Mouse (Mus musculus) myocyte (in vitro differentiated cells): ENCODE data around the gene Lamb3. TPM values are rescaled to one million over a fixed set of nuclear protein-coding genes. Genes with fewer than 3 reads are reported as not detected.

ENCODE experiments used
- H3K27me3 ChIP-seq: one replicate; pipeline ENCODE4 v1.6.1; 2011; ENCODE audit not compliant: control insufficient read depth, insufficient read depth, insufficient read length
- H3K36me3 ChIP-seq: one replicate; pipeline ENCODE4 v1.6.1; 2011; ENCODE audit not compliant: control insufficient read depth, insufficient read depth
- H3K4me2 ChIP-seq: one replicate; pipeline ENCODE4 v1.6.1; 2011; ENCODE audit warnings: low read depth, control low read depth
- H3K4me3 ChIP-seq: one replicate; pipeline ENCODE4 v1.5.1; 2011; ENCODE audit warnings: mild to moderate bottlenecking, control low read depth, moderate library complexity
- H3K79me2 ChIP-seq: one replicate; pipeline ENCODE4 v1.6.1; 2011; ENCODE audit not compliant: control insufficient read depth, insufficient read depth
- H3ac ChIP-seq: one replicate; pipeline ENCODE4 v1.6.1; 2011; ENCODE audit not compliant: control insufficient read depth, insufficient read length
- CEBPB ChIP-seq: IDR thresholded peaks from 2 replicates; pipeline ENCODE4 v1.6.1; 2011; ENCODE audit warnings: mild to moderate bottlenecking, moderate library complexity; ENCODE audit not compliant: poor library complexity, insufficient read depth, severe bottlenecking
- E2F4 ChIP-seq: IDR thresholded peaks from one replicate; pipeline ENCODE4 v1.6.1; 2011; ENCODE audit warnings: mild to moderate bottlenecking, control low read depth, moderate library complexity; ENCODE audit not compliant: insufficient read depth
- MAX ChIP-seq: IDR thresholded peaks from one replicate; pipeline ENCODE4 v1.6.1; 2011; ENCODE audit warnings: low read depth, mild to moderate bottlenecking, control low read depth
- MYOD1 ChIP-seq, 3 experiments: IDR thresholded peaks; one replicate each; pipeline ENCODE4 v1.6.1; 2011; ENCODE audit warnings: control low read depth in 2 of 3, low read depth in 2 of 3, mild to moderate bottlenecking in 2 of 3, moderate library complexity in 1 of 3; ENCODE audit not compliant: insufficient read length in 2 of 3, control insufficient read depth in 1 of 3
- MYOG ChIP-seq, 3 experiments: IDR thresholded peaks; one replicate each; pipeline ENCODE4 v1.6.1; 2011; ENCODE audit warnings: control low read depth in 2 of 3, low read depth in 2 of 3, mild to moderate bottlenecking in 2 of 3; ENCODE audit not compliant: insufficient read length in 2 of 3, control insufficient read depth in 1 of 3, insufficient read depth in 1 of 3
- POLR2A ChIP-seq: IDR thresholded peaks from one replicate; pipeline ENCODE4 v1.6.1; 2011; ENCODE audit warnings: low read depth, mild to moderate bottlenecking, control low read depth, moderate library complexity; ENCODE audit not compliant: insufficient read length
- POLR2AphosphoS2 ChIP-seq: IDR thresholded peaks from one replicate; pipeline ENCODE4 v1.6.1; 2011; ENCODE audit warnings: low read depth, control low read depth; ENCODE audit not compliant: insufficient read length
- REST ChIP-seq: IDR thresholded peaks from one replicate; pipeline ENCODE4 v1.6.1; 2011; ENCODE audit warnings: mild to moderate bottlenecking, control low read depth, moderate library complexity; ENCODE audit not compliant: insufficient read depth, insufficient read length
- SRF ChIP-seq: IDR thresholded peaks from one replicate; pipeline ENCODE4 v1.6.1; 2011; ENCODE audit warnings: low read depth; ENCODE audit not compliant: control insufficient read depth, insufficient read length
- TCF12 ChIP-seq: IDR thresholded peaks from one replicate; pipeline ENCODE4 v1.6.1; 2011; ENCODE audit warnings: mild to moderate bottlenecking, control low read depth; ENCODE audit not compliant: poor library complexity, insufficient read depth, severe bottlenecking
- TCF3 ChIP-seq: IDR thresholded peaks from one replicate; pipeline ENCODE4 v1.6.1; 2011; ENCODE audit warnings: low read depth, control low read depth; ENCODE audit not compliant: insufficient read length
- USF1 ChIP-seq: IDR thresholded peaks from one replicate; pipeline ENCODE4 v1.6.1; 2011; ENCODE audit warnings: low read depth, mild to moderate bottlenecking, control low read depth, moderate library complexity
- polyA plus RNA-seq: library from polyadenylated mRNA; unstranded; fragments of >200 nt; fragmentation: generic; extraction: Trizol; gene quantifications from one replicate; pipeline ENCODE4 v1.2.1, GENCODE M21; 2012; ENCODE audit warnings: missing spikeins

Gene Lamb3
- polyA plus RNA-seq, 1 experiment: 15.5 TPM

DNA sequence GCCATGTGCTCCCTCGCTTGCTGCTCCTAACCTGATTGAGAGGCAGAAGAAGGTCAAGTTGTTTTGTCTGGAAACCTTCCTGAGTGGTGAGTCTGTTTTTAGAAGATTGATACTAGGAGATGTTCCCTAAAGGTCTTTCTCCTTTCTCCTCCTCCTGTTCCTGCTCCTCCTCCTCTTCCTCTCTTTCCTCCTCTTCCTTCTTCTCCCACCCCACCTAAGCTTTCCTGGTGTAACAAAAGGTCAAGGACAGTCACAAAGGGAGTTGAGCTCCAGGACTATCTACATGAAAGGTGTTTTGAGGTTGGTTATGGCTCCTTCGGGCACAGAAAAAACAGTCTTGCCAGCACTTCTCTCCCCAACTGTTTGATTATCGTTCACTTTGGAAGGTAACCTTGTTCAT, 39.8 kb upstream of the Lamb3 start, which contains the start of gene A130010J15Rik:
Gene A130010J15Rik (plus strand): TSS at position 301 of the 400 bp plus-strand sequence.
- peaks cover 17% of the 10 kb centered on the region for H3K27me3 ChIP-seq
- TF ChIP-seq USF1 (no peak), CEBPB (no peak), MAX (no peak), MYOG (IDR thresholded peaks at IDR 0.05; ENCODE audit: control insufficient read depth in 1 of 3, insufficient read depth in 1 of 3, insufficient read length in 2 of 3, low read depth in 2 of 3) (no peak), TCF3 (no peak), MYOD1 (IDR thresholded peaks at IDR 0.05; ENCODE audit: control insufficient read depth in 1 of 3, insufficient read length in 2 of 3, low read depth in 2 of 3) (no peak), POLR2AphosphoS2 (no peak), REST (no peak), SRF (no peak), TCF12 (no peak)
- H3ac ChIP-seq: no peak within 1 kb of the TSS
- no peaks in the 10 kb centered on the region for H3K36me3 ChIP-seq
- H3K4me2 ChIP-seq: no peak within 1 kb of the TSS
- no peak within 1 kb of the TSS for H3K4me3 ChIP-seq
- no peaks in the 10 kb centered on the region for H3K79me2 ChIP-seq

DNA sequence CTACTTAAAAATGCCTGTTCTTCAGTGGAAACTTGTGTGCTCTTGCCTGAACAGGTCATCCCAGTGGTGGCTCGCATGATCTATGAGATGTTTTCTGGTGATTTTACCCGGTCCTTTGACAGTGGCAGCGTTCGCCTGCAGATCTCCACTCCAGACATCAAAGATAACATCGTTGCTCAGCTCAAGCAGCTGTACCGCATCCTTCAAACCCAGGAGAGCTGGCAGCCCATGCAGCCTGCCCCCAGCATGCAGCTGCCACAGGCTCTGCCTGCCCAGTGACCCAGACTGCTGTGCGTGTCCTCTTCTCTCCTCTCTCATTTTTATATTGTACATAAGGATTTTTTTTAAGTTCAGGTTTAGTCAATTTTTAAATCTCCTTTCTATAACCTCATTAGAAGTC, 38.3 kb upstream of the Lamb3 start:
- Histone ChIP-seq H3K27me3 (peaks cover 10% of the 10 kb centered on the region), H3K79me2 (no peaks in the 10 kb centered on the region), H3ac (no peak overlapping the region), H3K36me3 (no peaks in the 10 kb centered on the region), H3K4me2 (no peak overlapping the region), H3K4me3 (no peak overlapping the region)
- TF ChIP-seq MAX (no peak), SRF (no peak), TCF3 (peak; percentile 18), MYOG (IDR thresholded peaks at IDR 0.05; ENCODE audit: control insufficient read depth in 1 of 3, insufficient read depth in 1 of 3, insufficient read length in 2 of 3, low read depth in 2 of 3) (peak in 2 of 3 experiments; percentile 61 to 71), MYOD1 (IDR thresholded peaks at IDR 0.05; ENCODE audit: control insufficient read depth in 1 of 3, insufficient read length in 2 of 3, low read depth in 2 of 3) (peak in 2 of 3 experiments; percentile 73), USF1 (no peak), POLR2AphosphoS2 (peak; percentile 19)

DNA sequence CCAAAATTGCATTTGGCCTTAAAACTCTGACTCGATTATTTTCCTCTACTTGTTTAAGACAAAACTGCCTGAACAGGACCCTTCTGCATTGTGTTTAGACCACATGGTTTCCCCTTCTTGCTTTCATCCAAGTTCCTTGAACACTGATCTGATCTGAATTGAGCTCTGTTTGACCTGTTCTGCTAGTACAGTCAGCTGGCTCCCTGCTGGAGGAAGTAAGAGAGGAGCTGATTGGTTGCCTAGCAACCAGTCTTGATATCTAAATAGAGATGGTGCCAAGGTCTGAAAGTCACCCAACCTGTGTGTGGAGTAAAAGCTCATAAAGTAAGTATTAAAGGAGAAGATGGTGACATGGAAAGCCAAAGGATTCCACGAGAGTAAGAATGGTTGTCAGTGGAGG, 37.6 kb upstream of the Lamb3 start:
- H3K4me2 ChIP-seq: no peak overlapping the region
- peaks cover 10% of the 10 kb centered on the region for H3K27me3 ChIP-seq
- no peak overlapping the region for H3ac ChIP-seq

DNA sequence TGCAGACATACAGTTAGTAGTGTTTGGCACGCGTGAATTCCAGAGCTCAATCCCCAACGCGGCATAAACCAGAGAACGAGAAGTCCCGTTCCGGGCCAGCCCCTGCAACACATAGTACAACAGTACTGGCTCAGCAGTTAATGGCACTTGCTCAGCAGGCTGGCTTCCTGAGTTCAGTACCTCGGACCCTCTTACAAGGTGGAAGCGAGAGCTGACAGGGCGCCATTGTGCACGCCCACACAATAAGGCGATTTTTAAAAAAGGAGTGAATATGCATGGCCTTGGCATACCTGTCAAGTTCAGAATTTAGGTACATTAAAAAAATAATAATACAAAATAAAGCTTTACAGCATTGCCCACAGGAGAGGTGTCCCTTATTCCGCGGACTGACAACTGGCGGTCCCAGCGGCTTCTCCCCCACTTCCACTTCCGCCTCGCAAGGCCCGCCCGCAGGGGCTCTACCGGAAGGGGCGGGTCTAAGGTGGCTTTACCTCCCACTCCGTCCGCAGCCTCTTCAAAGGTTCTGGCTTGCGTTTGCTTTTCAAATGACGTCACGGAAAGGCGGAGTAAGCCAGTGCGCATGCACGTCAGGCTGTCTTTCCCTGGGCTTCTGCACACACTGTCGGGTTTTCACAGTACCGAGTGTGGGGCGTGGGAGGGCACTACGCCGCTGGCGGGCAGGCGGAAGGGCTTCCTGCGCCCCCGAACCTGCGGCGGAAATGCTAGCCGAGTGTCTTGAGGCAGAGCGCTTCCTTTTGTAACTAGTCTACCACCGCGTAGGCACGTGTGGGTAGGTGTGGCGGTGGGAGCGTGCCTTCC, 34.3 kb upstream of the Lamb3 start:
- peak overlapping the region; percentile 98 for H3K4me2 ChIP-seq
- H3K4me3 ChIP-seq: peak overlapping the region; percentile 85
- no peaks in the 10 kb centered on the region for H3K79me2 ChIP-seq
- no peaks in the 10 kb centered on the region for H3K36me3 ChIP-seq
- TF ChIP-seq TCF3 (no peak), REST (peak; percentile 39), USF1 (no peak), POLR2A (peak; percentile 97), E2F4 (no peak), POLR2AphosphoS2 (peak; percentile 92), MYOG (IDR thresholded peaks at IDR 0.05; ENCODE audit: control insufficient read depth in 1 of 3, insufficient read depth in 1 of 3, insufficient read length in 2 of 3, low read depth in 2 of 3) (peak in 1 of 3 experiments; percentile 19), MAX (no peak), CEBPB (no peak), TCF12 (no peak), MYOD1 (IDR thresholded peaks at IDR 0.05; ENCODE audit: control insufficient read depth in 1 of 3, insufficient read length in 2 of 3, low read depth in 2 of 3) (peak in 1 of 3 experiments; percentile 18), SRF (peak; percentile 34)
- peak overlapping the region; percentile 50 for H3ac ChIP-seq
- no peaks in the 10 kb centered on the region for H3K27me3 ChIP-seq

More for the DNA sequence above, 37.6 kb upstream of the Lamb3 start:
- Histone ChIP-seq H3K36me3 (no peaks in the 10 kb centered on the region), H3K79me2 (no peaks in the 10 kb centered on the region), H3K4me3 (no peak overlapping the region)
- TF ChIP-seq MYOD1 (IDR thresholded peaks at IDR 0.05; ENCODE audit: control insufficient read depth in 1 of 3, insufficient read length in 2 of 3, low read depth in 2 of 3): no peak
- no peak for TF ChIP-seq E2F4
- no peak for TF ChIP-seq CEBPB
- TF ChIP-seq POLR2A: no peak
- TF ChIP-seq TCF3: no peak
- no peak for TF ChIP-seq MYOG (IDR thresholded peaks at IDR 0.05; ENCODE audit: control insufficient read depth in 1 of 3, insufficient read depth in 1 of 3, insufficient read length in 2 of 3, low read depth in 2 of 3)
- no peak for TF ChIP-seq TCF12
- no peak for TF ChIP-seq MAX
